Mouse (Mus musculus): ENCODE measurements at regions not wholly inside any gene's neighbourhood (a gene's known extent, or its start where the extent isn't known, plus 50 kb on each side); places are given as distances from the start of the nearest gene placed in this dataset.

DNA sequence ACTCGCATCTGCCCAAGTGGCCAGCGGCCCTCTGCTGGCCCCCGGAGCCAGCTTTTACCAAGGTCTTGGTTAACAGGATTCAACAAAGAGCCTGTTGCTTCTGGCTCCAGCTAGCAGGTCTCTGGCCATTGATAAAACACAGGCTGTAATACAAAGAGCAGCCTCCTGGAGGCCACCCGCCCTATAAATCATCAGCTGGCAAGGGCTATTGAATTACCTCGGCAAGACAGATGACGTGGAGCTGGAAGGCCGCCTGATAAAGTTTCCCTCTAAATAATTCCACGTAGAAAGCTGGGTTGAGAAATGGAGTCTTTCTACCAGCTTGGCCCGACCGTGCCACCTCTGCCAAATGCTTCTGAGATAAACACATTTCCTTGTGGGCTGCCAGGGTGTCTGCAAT lies 152.8 kb upstream of the Srrm4 start:
- TF ChIP-seq TAL1 (conservative IDR thresholded peaks at IDR 0.05; ENCODE audit: low read depth, low read length) = no peak
- no peak for TF ChIP-seq CTCF (IDR thresholded peaks at IDR 0.05; ENCODE audit: low read depth, low read length)

Measured in G1E (cell line).